Mouse (Mus musculus) midbrain, embryonic 10.5 days (tissue): Measurements from ENCODE around the gene Gbx1. TPM values are rescaled to one million over a fixed set of nuclear protein-coding genes. Genes with fewer than 3 reads are reported as not detected.

Experiments
- DNase-seq: peaks from one replicate; pipeline ENCODE4 v3.0.0-alpha.2; 2017; ENCODE audit warnings: low spot score
- H3K27ac ChIP-seq: fragments of 300-500 bp; sonication (generic); replicated peaks from 2 replicates; pipeline ENCODE4 v1.5.1; 2016; ENCODE audit warnings: mild to moderate bottlenecking
- H3K27me3 ChIP-seq: fragments of 300-500 bp; sonication (generic); 2 replicates; pipeline ENCODE4 v1.6.1; 2016; ENCODE audit warnings: low read depth, mild to moderate bottlenecking; ENCODE audit not compliant: poor library complexity, severe bottlenecking
- H3K36me3 ChIP-seq: fragments of 300-500 bp; sonication (generic); 2 replicates; pipeline ENCODE4 v1.6.1; 2016; ENCODE audit warnings: mild to moderate bottlenecking, moderate library complexity
- H3K4me1 ChIP-seq: fragments of 300-500 bp; sonication (generic); 2 replicates; pipeline ENCODE4 v1.6.1; 2016
- H3K4me3 ChIP-seq: fragments of 300-500 bp; sonication (generic); 2 replicates; pipeline ENCODE4 v1.5.1; 2016; ENCODE audit warnings: mild to moderate bottlenecking, moderate library complexity
- H3K9me3 ChIP-seq: fragments of 300-500 bp; sonication (generic); replicated peaks from 2 replicates; pipeline ENCODE4 v1.6.1; 2016; ENCODE audit warnings: mild to moderate bottlenecking
- WGBS: fragments of 180-500 bp; shearing (Covaris S2); methylation state at CpG from one replicate; pipeline ENCODE4 v1.1.7; 2016; 5-methylcytosine and 5-hydroxymethylcytosine counted together
- polyA plus RNA-seq: library from polyadenylated mRNA; unstranded; fragments of >200 nt; fragmentation: Nextera tagmentation; extraction: Ambion mirVana; gene quantifications from 2 replicates; pipeline ENCODE4 v1.2.1, GENCODE M21; 2016

Gbx1 gene
- polyA plus RNA-seq, 1 experiment from 2014 or later = not detected

- no peak for DNase-seq
Observed at GRCm38 (mm10) chr5:24484963-24485362, 42.0 kb downstream of the Gbx1 start.

GRCm38 (mm10) chr5:24483326-24483725 is 43.7 kb downstream of the Gbx1 start:
- H3K9me3 ChIP-seq = no peaks in the 10 kb centered on the region
- H3K36me3 ChIP-seq = peaks cover 94% of the 10 kb centered on the region
- peaks cover 70% of the 10 kb centered on the region for H3K4me1 ChIP-seq
- H3K27ac ChIP-seq = no peak overlapping the region; the same call in 1 of the 2 replicates
- 24% methylated on average over 11 of the region's 11 CpGs for WGBS
- no peak overlapping the region for H3K4me3 ChIP-seq
- peak; percentile 75 for DNase-seq
- H3K27me3 ChIP-seq = peaks cover 27% of the 10 kb centered on the region

More at GRCm38 (mm10) chr5:24484963-24485362, 42.0 kb downstream of the Gbx1 start:
- WGBS = 10% methylated on average over 22 of the region's 22 CpGs
- H3K27me3 ChIP-seq = peaks cover 27% of the 10 kb centered on the region
- no peaks in the 10 kb centered on the region for H3K9me3 ChIP-seq
- H3K36me3 ChIP-seq = peaks cover 94% of the 10 kb centered on the region
- H3K4me3 ChIP-seq = peak overlapping the region; percentile 29; the same call in 1 of the 2 replicates
- H3K27ac ChIP-seq = peak overlapping the region; percentile 30
- peaks cover 66% of the 10 kb centered on the region for H3K4me1 ChIP-seq

- Histone ChIP-seq H3K4me1 (peaks cover 70% of the 10 kb centered on the region), H3K27ac (peak overlapping the region; percentile 64), H3K36me3 (peaks cover 94% of the 10 kb centered on the region), H3K9me3 (no peaks in the 10 kb centered on the region), H3K27me3 (peaks cover 27% of the 10 kb centered on the region), H3K4me3 (peak overlapping the region; percentile 26; the same call in 1 of the 2 replicates)
- 36% methylated on average over 41 of the region's 41 CpGs for WGBS
- DNase-seq = peak; percentile 46
Observed at GRCm38 (mm10) chr5:24482247-24483079, 44.5 kb downstream of the Gbx1 start.

GRCm38 (mm10) chr5:24481647-24482046 is 45.4 kb downstream of the Gbx1 start:
- Histone ChIP-seq H3K27ac (peak overlapping the region; percentile 64; the same call in 1 of the 2 replicates), H3K4me1 (peaks cover 70% of the 10 kb centered on the region), H3K36me3 (peaks cover 94% of the 10 kb centered on the region), H3K4me3 (no peak overlapping the region), H3K27me3 (peaks cover 27% of the 10 kb centered on the region), H3K9me3 (no peaks in the 10 kb centered on the region)
- 11% methylated on average over 4 of the region's 4 CpGs for WGBS
- DNase-seq = peak; percentile 85

GRCm38 (mm10) chr5:24477909-24478308 is 49.1 kb downstream of the Gbx1 start:
- H3K9me3 ChIP-seq = no peaks in the 10 kb centered on the region
- WGBS = 97% methylated on average over 9 of the region's 9 CpGs
- DNase-seq = no peak
- peaks cover 82% of the 10 kb centered on the region for H3K36me3 ChIP-seq
- no peak overlapping the region for H3K4me3 ChIP-seq
- peaks cover 36% of the 10 kb centered on the region for H3K27me3 ChIP-seq
- H3K4me1 ChIP-seq = peaks cover 58% of the 10 kb centered on the region
- no peak overlapping the region for H3K27ac ChIP-seq

GRCm38 (mm10) chr5:24475476-24476241 is 51.3 kb downstream of the Gbx1 start:
- DNase-seq = no peak
- 84% methylated on average over 6 of the region's 6 CpGs for WGBS
- H3K27me3 ChIP-seq = peaks cover 49% of the 10 kb centered on the region
- peaks cover 45% of the 10 kb centered on the region for H3K4me1 ChIP-seq
- H3K27ac ChIP-seq = no peak overlapping the region
- H3K4me3 ChIP-seq = 0 out of 2 replicates have a peak overlapping the region, but pooled peaks have one; percentile 54
- H3K36me3 ChIP-seq = peaks cover 66% of the 10 kb centered on the region
- no peaks in the 10 kb centered on the region for H3K9me3 ChIP-seq

- Histone ChIP-seq H3K4me1 (peaks cover 37% of the 10 kb centered on the region), H3K27me3 (peaks cover 49% of the 10 kb centered on the region), H3K27ac (peak overlapping the region; percentile 38; the same call in 1 of the 2 replicates), H3K36me3 (peaks cover 57% of the 10 kb centered on the region), H3K9me3 (no peaks in the 10 kb centered on the region), H3K4me3 (peak overlapping the region; percentile 54)
- DNase-seq = peak; percentile 53
- 2% methylated on average over 67 of the region's 67 CpGs for WGBS
Observed at GRCm38 (mm10) chr5:24474723-24475261, 52.2 kb downstream of the Gbx1 start.

- Histone ChIP-seq H3K9me3 (no peaks in the 10 kb centered on the region), H3K27me3 (peaks cover 49% of the 10 kb centered on the region), H3K27ac (peak overlapping the region; percentile 38), H3K4me1 (peaks cover 34% of the 10 kb centered on the region), H3K4me3 (peak overlapping the region; percentile 54), H3K36me3 (peaks cover 51% of the 10 kb centered on the region)
- peak; percentile 53 for DNase-seq
- 1% methylated on average over 77 of the region's 77 CpGs for WGBS
Observed at GRCm38 (mm10) chr5:24474025-24474722, 52.8 kb downstream of the Gbx1 start.

GRCm38 (mm10) chr5:24472884-24473619 is 54.0 kb downstream of the Gbx1 start:
- Histone ChIP-seq H3K27me3 (peaks cover 49% of the 10 kb centered on the region), H3K9me3 (no peaks in the 10 kb centered on the region), H3K4me3 (0 out of 2 replicates have a peak overlapping the region, but pooled peaks have one; percentile 11), H3K36me3 (peaks cover 40% of the 10 kb centered on the region), H3K4me1 (peaks cover 34% of the 10 kb centered on the region), H3K27ac (no peak overlapping the region)
- 13% methylated on average over 7 of the region's 7 CpGs for WGBS
- DNase-seq = no peak

GRCm38 (mm10) chr5:24470600-24470999 is 56.4 kb downstream of the Gbx1 start:
- peaks cover 52% of the 10 kb centered on the region for H3K4me1 ChIP-seq
- WGBS = 12% methylated on average over 5 of the region's 5 CpGs

GRCm38 (mm10) chr5:24466762-24467161 is 60.2 kb downstream of the Gbx1 start:
- Histone ChIP-seq H3K9me3 (no peaks in the 10 kb centered on the region), H3K4me3 (no peak overlapping the region), H3K4me1 (peaks cover 35% of the 10 kb centered on the region), H3K27me3 (peaks cover 2% of the 10 kb centered on the region; the same call in 1 of the 2 replicates), H3K36me3 (peaks cover 12% of the 10 kb centered on the region), H3K27ac (no peak overlapping the region)
- 48% methylated on average over 12 of the region's 12 CpGs for WGBS
- no peak for DNase-seq

More at GRCm38 (mm10) chr5:24470600-24470999, 56.4 kb downstream of the Gbx1 start:
- Histone ChIP-seq H3K36me3 (peaks cover 15% of the 10 kb centered on the region), H3K27ac (no peak overlapping the region), H3K4me3 (no peak overlapping the region), H3K27me3 (peaks cover 40% of the 10 kb centered on the region), H3K9me3 (no peaks in the 10 kb centered on the region)
- DNase-seq = peak; percentile 72
